Mouse (Mus musculus) heart, adult 2 months (tissue): Measurements from ENCODE around the gene Vstm4.

Source experiments
- EP300 ChIP-seq: fragments of 200-500 bp; IDR thresholded peaks from 2 replicates; pipeline ENCODE4 v1.6.1; 2011; ENCODE audit warnings: low read depth, low read length, control low read depth; ENCODE audit not compliant: insufficient read depth
- POLR2A ChIP-seq: fragments of 200-500 bp; IDR thresholded peaks from 2 replicates; pipeline ENCODE4 v1.6.1; 2011; ENCODE audit warnings: mild to moderate bottlenecking, low read depth, low read length, control low read depth; ENCODE audit not compliant: insufficient read depth

GRCm38 (mm10) chr14:32911187-32911586 is 54.6 kb downstream of the Vstm4 start:
- TF ChIP-seq EP300 (no peak), POLR2A (no peak)
